Mouse (Mus musculus) liver, embryonic 15.5 days (tissue): ENCODE results near the gene Cdh13. TPM values are rescaled to one million over a fixed set of nuclear protein-coding genes. Genes with fewer than 3 reads are reported as not detected.
"Not testable (repeated sequence)": the region's sequence is repeated elsewhere in the genome, so short reads cannot be mapped to it uniquely, and the experiment has no call there.

Experiments
- ATAC-seq: fragments of 200-750 bp; cut with Nextera tagmentation; 2 replicates; pipeline ENCODE4 v1.8.0; 2017; ENCODE audit warnings: moderate number of reproducible peaks, mild to moderate bottlenecking, moderate library complexity; ENCODE audit not compliant: insufficient read depth
- H3K27ac ChIP-seq: fragments of 300-500 bp; sonication (generic); replicated peaks from 2 replicates; pipeline ENCODE4 v1.5.1; 2015; ENCODE audit warnings: mild to moderate bottlenecking, inconsistent platforms
- H3K27me3 ChIP-seq: fragments of 300-500 bp; sonication (generic); 2 replicates; pipeline ENCODE4 v1.6.1; 2015; ENCODE audit warnings: mild to moderate bottlenecking, inconsistent platforms
- H3K36me3 ChIP-seq: fragments of 300-500 bp; sonication (generic); replicated peaks from 2 replicates; pipeline ENCODE4 v1.6.1; 2015; ENCODE audit warnings: moderate library complexity, mild to moderate bottlenecking, inconsistent platforms
- H3K4me1 ChIP-seq: fragments of 300-500 bp; sonication (generic); replicated peaks from 2 replicates; pipeline ENCODE4 v1.6.1; 2015; ENCODE audit warnings: inconsistent platforms
- H3K4me2 ChIP-seq: fragments of 300-500 bp; sonication (generic); 2 replicates; pipeline ENCODE4 v1.6.1; 2015; ENCODE audit warnings: moderate library complexity, mild to moderate bottlenecking, inconsistent platforms
- H3K4me3 ChIP-seq: fragments of 300-500 bp; sonication (generic); replicated peaks from 2 replicates; pipeline ENCODE4 v1.5.1; 2015; ENCODE audit warnings: mild to moderate bottlenecking, inconsistent platforms
- H3K9ac ChIP-seq: fragments of 300-500 bp; sonication (generic); 2 replicates; pipeline ENCODE4 v1.6.1; 2015; ENCODE audit warnings: moderate library complexity, mild to moderate bottlenecking, inconsistent platforms
- H3K9me3 ChIP-seq: fragments of 300-500 bp; sonication (generic); replicated peaks from 2 replicates; pipeline ENCODE4 v1.6.1; 2016; ENCODE audit warnings: inconsistent platforms
- WGBS: fragments of 180-500 bp; shearing (Covaris S2); methylation state at CpG from one replicate; pipeline ENCODE4 v1.1.7; 2015; ENCODE audit warnings: mixed read lengths; ENCODE audit not compliant: insufficient replicate concordance; 5-methylcytosine and 5-hydroxymethylcytosine counted together
- polyA plus RNA-seq: library from polyadenylated mRNA; unstranded; fragments of >200 nt; fragmentation: Nextera tagmentation; extraction: Ambion mirVana; gene quantifications from 2 replicates; pipeline ENCODE4 v1.2.1, GENCODE M21; 2015

Cdh13 gene
- polyA plus RNA-seq, 1 experiment from 2014 or later: 0.56 TPM

DNA sequence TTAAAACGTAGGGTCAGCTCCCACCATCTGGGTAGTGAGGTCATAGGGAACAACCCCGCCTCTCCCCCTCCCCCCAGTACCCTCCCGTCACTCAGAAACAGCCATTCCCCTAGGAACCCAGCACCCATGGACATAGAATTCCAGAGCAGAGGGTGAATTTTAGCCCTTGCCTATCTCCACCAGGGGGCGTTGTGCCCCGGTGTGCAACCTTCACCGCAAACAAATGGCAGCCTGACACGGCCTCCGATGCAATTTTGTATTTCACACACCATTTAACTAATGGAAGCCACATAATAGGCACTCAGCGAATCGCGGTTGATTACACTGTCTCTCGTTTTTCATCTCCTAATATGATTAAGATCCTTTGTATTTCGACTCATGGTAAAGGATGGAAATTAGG lies 461.5 kb downstream of the Cdh13 start:
- Histone ChIP-seq H3K36me3 (no peaks in the 10 kb centered on the region), H3K27me3 (no peaks in the 10 kb centered on the region), H3K4me3 (no peak overlapping the region), H3K4me1 (no peaks in the 10 kb centered on the region), H3K9ac (no peak overlapping the region), H3K27ac (no peak overlapping the region), H3K9me3 (0 out of 2 replicates have a peak, but pooled peaks cover 6% of the 10 kb centered on the region), H3K4me2 (no peak overlapping the region)
- WGBS: 74% methylated on average over 13 of the region's 13 CpGs
- no peak for ATAC-seq

DNA sequence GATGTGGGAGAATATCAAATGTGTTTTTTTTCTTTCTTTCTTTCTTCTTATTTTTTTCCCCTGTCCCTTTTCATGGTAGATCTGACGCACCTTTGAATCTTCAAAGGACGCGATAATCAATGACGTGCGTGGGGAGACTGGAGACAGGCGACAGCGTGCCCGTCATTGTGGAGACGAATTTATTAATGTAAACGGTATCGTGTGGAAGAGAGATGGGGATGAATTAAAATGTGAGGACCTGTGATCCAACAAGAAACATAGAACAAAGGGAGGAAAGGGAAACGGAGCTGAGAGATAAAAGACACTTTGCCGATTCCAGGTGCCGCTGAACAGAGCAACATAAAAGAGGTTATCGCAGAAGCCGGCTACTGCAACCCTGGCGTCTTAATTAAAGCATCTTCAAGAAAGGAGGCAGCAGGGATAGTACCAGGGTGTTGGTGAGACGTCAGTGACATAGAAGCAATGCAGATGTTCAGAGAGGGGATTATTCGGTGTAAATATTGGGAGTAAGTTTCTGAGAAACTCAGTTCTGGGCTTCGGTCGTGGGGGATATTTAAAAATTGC lies 464.6 kb downstream of the Cdh13 start:
- H3K9me3 ChIP-seq: 0 out of 2 replicates have a peak, but pooled peaks cover 8% of the 10 kb centered on the region
- H3K4me3 ChIP-seq: no peak overlapping the region
- no peak overlapping the region for H3K4me2 ChIP-seq
- H3K27ac ChIP-seq: no peak overlapping the region
- H3K36me3 ChIP-seq: no peaks in the 10 kb centered on the region
- H3K4me1 ChIP-seq: no peaks in the 10 kb centered on the region
- no peak overlapping the region for H3K9ac ChIP-seq
- WGBS: 85% methylated on average over 21 of the region's 21 CpGs
- no peaks in the 10 kb centered on the region for H3K27me3 ChIP-seq
- ATAC-seq: no peak

DNA sequence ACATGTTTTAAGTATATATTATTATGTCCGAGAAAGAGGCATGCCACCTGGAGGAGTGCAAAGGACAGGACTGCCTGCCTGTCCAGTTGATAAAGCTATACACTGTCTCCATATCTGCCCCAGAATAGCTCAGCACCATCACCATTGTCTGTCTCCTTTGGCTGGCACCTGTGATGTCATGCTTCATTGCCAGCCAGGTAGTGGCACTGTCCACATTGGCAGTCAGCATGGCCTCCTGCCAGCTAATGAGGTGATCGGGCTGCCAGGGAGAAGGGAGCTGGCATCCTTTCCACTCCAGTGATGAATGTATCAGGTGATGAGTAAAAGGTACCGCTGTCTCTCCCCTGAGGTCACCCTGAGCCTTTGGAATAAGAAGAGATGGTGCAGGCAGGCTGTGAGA lies 465.7 kb downstream of the Cdh13 start:
- no peak overlapping the region for H3K9ac ChIP-seq
- no peak overlapping the region for H3K4me3 ChIP-seq
- H3K36me3 ChIP-seq: no peaks in the 10 kb centered on the region
- H3K4me1 ChIP-seq: no peaks in the 10 kb centered on the region
- 75% methylated on average over 3 of the region's 3 CpGs for WGBS
- no peaks in the 10 kb centered on the region for H3K27me3 ChIP-seq
- no peak for ATAC-seq
- H3K9me3 ChIP-seq: 0 out of 2 replicates have a peak, but pooled peaks cover 11% of the 10 kb centered on the region
- H3K4me2 ChIP-seq: no peak overlapping the region
- H3K27ac ChIP-seq: no peak overlapping the region

DNA sequence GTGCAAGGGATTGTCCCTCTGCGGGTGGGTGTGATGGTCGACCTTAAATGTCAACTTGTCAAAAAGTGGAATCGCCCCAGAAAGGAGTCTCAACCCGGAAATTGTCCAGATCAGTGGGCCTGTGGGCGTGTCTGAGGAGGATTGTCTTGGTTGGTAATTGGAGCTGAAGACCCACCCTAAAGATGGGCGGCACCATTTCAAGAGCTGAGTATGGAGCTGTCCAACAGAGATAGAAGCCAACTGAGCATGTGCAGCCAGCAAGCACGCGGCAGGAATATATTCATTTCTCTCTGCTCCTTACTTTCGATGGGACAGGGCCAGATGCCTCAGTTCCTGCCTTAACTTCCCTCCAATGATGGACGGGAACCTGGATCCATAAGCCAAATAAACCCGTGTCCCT lies 466.3 kb downstream of the Cdh13 start:
- 64% methylated on average over 11 of the region's 11 CpGs for WGBS
- H3K9me3 ChIP-seq: 0 out of 2 replicates have a peak, but pooled peaks cover 11% of the 10 kb centered on the region
- no peak for ATAC-seq
- no peak overlapping the region for H3K9ac ChIP-seq
- H3K27ac ChIP-seq: no peak overlapping the region
- H3K4me1 ChIP-seq: no peaks in the 10 kb centered on the region
- H3K27me3 ChIP-seq: no peaks in the 10 kb centered on the region
- H3K36me3 ChIP-seq: no peaks in the 10 kb centered on the region
- H3K4me3 ChIP-seq: no peak overlapping the region
- no peak overlapping the region for H3K4me2 ChIP-seq

DNA sequence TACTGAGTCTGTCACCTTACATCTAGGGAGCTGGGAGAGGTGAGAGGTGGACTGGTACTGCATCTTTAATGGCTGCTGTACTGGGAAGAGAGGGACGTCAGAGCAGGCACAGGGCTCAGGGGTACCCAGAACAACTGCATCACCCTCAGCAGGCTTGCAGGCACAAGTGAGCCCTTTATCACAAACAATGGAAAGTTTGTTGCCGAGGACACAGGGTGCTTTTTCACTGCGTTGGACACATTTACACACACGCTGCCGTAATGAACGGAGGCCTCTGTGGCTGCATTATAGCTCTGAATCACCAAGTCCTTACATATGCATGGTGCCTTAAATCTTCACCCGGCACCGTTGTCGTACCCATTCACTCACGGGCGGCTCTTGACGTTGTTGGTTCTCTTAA lies 470.2 kb downstream of the Cdh13 start:
- Histone ChIP-seq H3K9me3 (0 out of 2 replicates have a peak, but pooled peaks cover 5% of the 10 kb centered on the region), H3K27me3 (no peaks in the 10 kb centered on the region), H3K36me3 (no peaks in the 10 kb centered on the region), H3K9ac (no peak overlapping the region), H3K4me2 (no peak overlapping the region), H3K4me3 (no peak overlapping the region), H3K4me1 (no peaks in the 10 kb centered on the region), H3K27ac (no peak overlapping the region)
- ATAC-seq: no peak
- WGBS: 78% methylated on average over 12 of the region's 12 CpGs

DNA sequence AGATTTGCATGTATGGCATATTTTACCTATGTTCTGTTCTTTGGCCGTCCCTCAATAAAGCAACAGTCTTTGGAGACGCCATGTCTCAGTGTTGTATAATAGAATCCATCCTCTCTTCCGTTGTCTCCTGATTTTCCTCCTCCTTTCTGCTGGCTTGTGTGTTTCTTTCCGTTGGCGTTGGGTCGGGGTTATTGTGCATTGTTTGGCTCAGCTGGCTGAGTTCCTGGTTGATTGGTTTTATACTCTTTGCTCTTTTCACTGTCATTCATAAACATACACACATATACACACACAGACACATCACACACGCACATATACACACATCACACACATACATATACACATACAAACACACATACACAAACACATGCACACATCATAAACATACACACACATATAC lies 470.6 kb downstream of the Cdh13 start:
- 58% methylated on average over 7 of the region's 7 CpGs for WGBS
- no peaks in the 10 kb centered on the region for H3K27me3 ChIP-seq
- H3K4me2 ChIP-seq: no peak overlapping the region
- H3K4me3 ChIP-seq: no peak overlapping the region
- no peaks in the 10 kb centered on the region for H3K36me3 ChIP-seq
- 0 out of 2 replicates have a peak, but pooled peaks cover 5% of the 10 kb centered on the region for H3K9me3 ChIP-seq
- no peak overlapping the region for H3K27ac ChIP-seq
- H3K4me1 ChIP-seq: no peaks in the 10 kb centered on the region
- ATAC-seq: no peak
- no peak overlapping the region for H3K9ac ChIP-seq

DNA sequence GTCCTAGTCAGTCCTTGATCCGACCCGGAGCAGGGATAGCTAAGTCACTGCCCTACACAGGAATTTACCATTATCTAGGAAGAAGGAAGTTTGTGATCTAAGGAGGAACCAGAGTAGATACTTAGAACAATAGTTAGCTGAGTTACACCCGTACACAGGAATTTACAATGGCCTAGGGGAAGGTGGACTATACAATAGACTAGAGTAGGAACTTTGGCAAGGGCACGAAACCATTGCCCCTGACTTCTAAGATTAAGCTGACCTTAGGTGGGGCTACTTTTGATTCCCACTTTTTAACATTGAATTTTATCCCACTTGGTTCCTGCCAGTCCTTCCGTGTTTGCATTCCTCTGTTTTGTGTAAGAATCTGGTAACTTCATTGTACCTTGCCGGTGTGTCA lies 494.0 kb downstream of the Cdh13 start:
- not testable (repeated sequence) for ATAC-seq, H3K4me2 ChIP-seq, H3K9ac ChIP-seq, H3K27me3 ChIP-seq, H3K27ac ChIP-seq, H3K4me3 ChIP-seq, H3K4me1 ChIP-seq, H3K9me3 ChIP-seq, H3K36me3 ChIP-seq
- WGBS: 66% methylated on average over 6 of the region's 6 CpGs

DNA sequence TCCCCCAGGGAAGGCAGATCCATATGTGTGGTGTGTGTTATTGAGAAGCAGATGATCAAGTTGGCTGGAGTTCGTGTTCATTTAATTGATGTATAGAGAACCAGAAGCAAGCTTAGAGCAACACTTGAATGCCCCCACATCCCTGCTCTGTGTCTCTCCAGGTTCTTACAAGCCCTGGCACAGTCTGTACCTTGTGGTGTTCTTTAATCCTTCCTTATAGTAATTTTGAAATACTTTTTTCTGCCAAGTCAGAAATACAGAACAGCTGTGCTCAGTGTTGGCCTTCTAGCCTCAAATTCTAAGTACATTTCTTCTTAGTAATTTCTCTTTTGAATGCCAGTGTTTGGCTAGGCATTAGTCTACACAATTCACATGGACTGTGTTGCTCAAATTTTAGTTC lies 494.8 kb downstream of the Cdh13 start:
- no peak for ATAC-seq
- no peak overlapping the region for H3K27ac ChIP-seq
- H3K4me1 ChIP-seq: no peaks in the 10 kb centered on the region
- no peak overlapping the region for H3K9ac ChIP-seq
- H3K4me2 ChIP-seq: no peak overlapping the region
- 41% methylated on average over 1 of the region's 1 CpGs for WGBS
- no peaks in the 10 kb centered on the region for H3K27me3 ChIP-seq
- H3K9me3 ChIP-seq: no peaks in the 10 kb centered on the region
- H3K36me3 ChIP-seq: no peaks in the 10 kb centered on the region
- H3K4me3 ChIP-seq: no peak overlapping the region

DNA sequence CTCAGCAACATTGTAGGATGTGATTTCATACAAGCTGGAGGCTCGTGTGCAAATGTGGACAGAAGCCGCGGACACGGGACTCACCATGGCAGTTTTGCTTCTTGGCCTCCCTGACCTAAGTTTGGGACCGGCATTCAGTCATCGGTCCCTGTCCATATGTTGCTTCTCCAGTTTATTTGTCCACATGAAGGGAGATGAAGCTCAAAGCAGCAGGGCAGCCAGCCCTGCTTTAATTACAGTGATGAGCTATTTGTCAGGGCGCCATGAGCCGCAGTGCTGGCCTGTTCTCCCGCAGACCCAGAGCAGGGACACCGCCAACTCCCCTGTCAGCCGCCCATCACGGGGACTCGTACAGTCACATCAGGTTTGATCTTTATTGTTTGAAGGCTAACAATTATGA lies 502.1 kb downstream of the Cdh13 start:
- Histone ChIP-seq H3K4me1 (no peaks in the 10 kb centered on the region), H3K9me3 (no peaks in the 10 kb centered on the region), H3K4me2 (no peak overlapping the region), H3K27ac (no peak overlapping the region), H3K36me3 (no peaks in the 10 kb centered on the region), H3K4me3 (no peak overlapping the region), H3K27me3 (no peaks in the 10 kb centered on the region), H3K9ac (no peak overlapping the region)
- ATAC-seq: no peak
- WGBS: 75% methylated on average over 13 of the region's 13 CpGs

DNA sequence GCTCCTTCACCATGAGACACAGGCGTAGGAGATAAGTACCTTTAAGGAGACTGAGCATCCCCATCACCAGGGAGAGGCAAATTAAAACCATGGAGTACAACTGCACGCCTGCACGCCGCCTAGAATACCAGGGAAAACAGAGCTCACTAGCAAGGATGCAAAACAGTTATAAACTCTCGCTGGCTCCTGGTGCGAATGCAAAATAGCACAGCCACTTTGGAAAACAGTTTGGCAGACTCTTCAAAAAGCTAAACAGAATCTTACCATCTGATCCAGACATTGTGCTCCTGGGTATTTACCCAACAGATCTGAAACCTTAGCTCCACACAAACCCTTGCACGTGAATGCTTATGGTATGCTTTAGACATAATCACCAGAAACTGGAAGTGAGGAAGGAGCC lies 506.1 kb downstream of the Cdh13 start:
- Histone ChIP-seq H3K4me1 (no peaks in the 10 kb centered on the region), H3K27me3 (no peaks in the 10 kb centered on the region), H3K36me3 (no peaks in the 10 kb centered on the region), H3K9me3 (no peaks in the 10 kb centered on the region), H3K4me3 (no peak overlapping the region), H3K4me2 (no peak overlapping the region), H3K9ac (no peak overlapping the region), H3K27ac (no peak overlapping the region)
- ATAC-seq: no peak
- WGBS: 65% methylated on average over 7 of the region's 7 CpGs

DNA sequence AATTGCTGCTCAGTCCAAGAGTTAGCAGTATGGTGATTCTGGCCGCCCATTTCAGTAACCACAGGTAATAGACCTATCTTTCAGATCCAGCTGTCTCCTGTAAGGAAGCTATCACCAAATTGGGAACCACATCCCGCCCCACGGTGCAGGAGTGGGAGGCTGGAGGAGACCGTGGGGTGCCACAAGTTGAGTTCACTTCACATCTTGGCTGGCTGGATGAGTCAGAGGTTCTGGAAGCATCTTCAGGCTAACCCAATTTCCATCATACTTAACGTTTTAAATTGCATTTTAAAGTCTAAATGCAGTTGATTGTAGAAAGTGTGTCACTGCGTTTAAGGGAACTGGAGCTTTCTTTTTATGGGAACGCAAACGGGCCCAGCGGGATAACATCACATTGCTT lies 511.4 kb downstream of the Cdh13 start:
- Histone ChIP-seq H3K27me3 (no peaks in the 10 kb centered on the region), H3K27ac (no peak overlapping the region), H3K36me3 (no peaks in the 10 kb centered on the region), H3K9ac (no peak overlapping the region), H3K4me1 (no peaks in the 10 kb centered on the region), H3K4me2 (no peak overlapping the region), H3K9me3 (no peaks in the 10 kb centered on the region), H3K4me3 (no peak overlapping the region)
- 65% methylated on average over 9 of the region's 9 CpGs for WGBS
- ATAC-seq: no peak

DNA sequence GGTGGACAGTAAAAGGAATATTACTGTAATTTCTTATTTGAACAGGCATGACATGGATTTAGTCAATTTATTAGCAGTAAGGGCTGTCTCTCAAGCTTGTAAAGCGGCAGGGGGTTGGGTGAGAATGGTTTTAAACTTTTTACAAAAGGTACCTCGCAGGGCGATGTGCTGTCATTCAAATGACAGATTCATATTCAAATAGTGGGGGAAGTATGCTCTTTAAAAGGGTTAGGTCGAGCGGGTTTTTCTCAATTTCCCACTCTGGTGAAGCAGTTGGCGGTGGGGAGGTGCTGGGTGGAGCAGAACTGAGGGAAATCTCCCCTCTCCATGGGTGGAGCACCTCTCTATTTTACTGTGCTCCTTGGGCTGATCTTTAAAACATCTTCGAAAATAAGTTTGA lies 513.0 kb downstream of the Cdh13 start:
- H3K9ac ChIP-seq: no peak overlapping the region
- no peak overlapping the region for H3K27ac ChIP-seq
- H3K4me3 ChIP-seq: no peak overlapping the region
- no peaks in the 10 kb centered on the region for H3K36me3 ChIP-seq
- no peak overlapping the region for H3K4me2 ChIP-seq
- ATAC-seq: no peak
- no peaks in the 10 kb centered on the region for H3K9me3 ChIP-seq
- no peaks in the 10 kb centered on the region for H3K4me1 ChIP-seq
- 43% methylated on average over 7 of the region's 7 CpGs for WGBS
- H3K27me3 ChIP-seq: no peaks in the 10 kb centered on the region
